Mouse (Mus musculus): ENCODE data around the gene Ccdc189.

- TF ChIP-seq CTCF (IDR thresholded peaks at IDR 0.05; ENCODE audit: low read depth, low read length): no peak
- no peak for TF ChIP-seq POLR2A (IDR thresholded peaks at IDR 0.05; ENCODE audit: extremely low read depth, insufficient read depth, low read length)
These were observed 1.2 kb downstream of the Ccdc189 start for GRCm38 (mm10) chr7:127587196-127587595.
